Mouse (Mus musculus): ENCODE data around the gene Nup133.
A peak's percentile ranks its signal among the peaks of the same experiment; 100 is the strongest.
"Not testable (repeated sequence)": the region's sequence is repeated elsewhere in the genome, so short reads cannot be mapped to it uniquely, and the experiment has no call there.

Nup133 gene

GRCm38 (mm10) chr8:123948942-123949685 is at the start of gene Nup133:
Gene Nup133, minus strand, starts transcription at chr8:123949265.
- peak; percentile 99 for DNase-seq (ENCODE audit: low spot score)

- DNase-seq (ENCODE audit: low spot score), result no peak
These were observed 44.9 kb upstream of the Nup133 start for GRCm38 (mm10) chr8:123993997-123994396.

GRCm38 (mm10) chr8:123993597-123993996 is 44.5 kb upstream of the Nup133 start:
- DNase-seq (ENCODE audit: low spot score), result no peak

GRCm38 (mm10) chr8:123992587-123992986 is 43.5 kb upstream of the Nup133 start:
- DNase-seq (ENCODE audit: low spot score), result no peak

DNA sequence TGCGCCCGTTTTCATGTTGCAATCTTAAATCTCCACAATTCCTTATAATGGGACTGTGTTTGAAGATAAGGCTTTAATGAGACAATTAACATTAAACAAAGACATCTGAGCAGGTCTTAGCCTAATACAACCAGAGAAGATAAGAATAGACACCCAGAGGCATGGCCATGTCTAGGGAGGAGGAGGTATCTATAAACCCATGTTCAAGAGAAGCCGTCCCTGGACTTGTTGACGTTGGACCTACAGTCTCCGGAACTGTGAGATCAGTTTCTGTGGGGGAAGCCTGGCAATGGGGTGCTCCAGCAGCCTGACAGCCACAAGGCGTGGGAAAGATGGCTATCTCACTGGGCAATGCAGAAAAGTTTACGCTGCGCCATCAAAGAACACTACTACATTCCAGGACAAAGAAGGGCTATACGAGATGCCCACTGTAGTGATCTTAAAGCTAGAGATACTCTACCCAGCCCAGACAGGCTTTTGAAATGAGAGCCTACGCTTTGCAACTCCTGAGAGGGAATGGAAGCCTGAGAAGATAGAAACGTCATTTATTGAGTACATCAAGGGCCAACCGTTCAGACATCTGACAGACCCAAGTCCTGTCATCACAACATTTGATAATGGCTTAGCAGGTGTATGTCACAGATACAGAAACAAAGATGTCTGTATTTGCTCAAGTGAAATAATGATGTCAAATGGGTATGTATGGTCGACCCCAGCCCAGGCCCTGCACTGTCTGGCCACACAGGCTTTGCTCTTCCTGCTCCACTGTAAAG is 41.4 kb upstream of the Nup133 start:
- no peak for DNase-seq (ENCODE audit: low spot score)

DNA sequence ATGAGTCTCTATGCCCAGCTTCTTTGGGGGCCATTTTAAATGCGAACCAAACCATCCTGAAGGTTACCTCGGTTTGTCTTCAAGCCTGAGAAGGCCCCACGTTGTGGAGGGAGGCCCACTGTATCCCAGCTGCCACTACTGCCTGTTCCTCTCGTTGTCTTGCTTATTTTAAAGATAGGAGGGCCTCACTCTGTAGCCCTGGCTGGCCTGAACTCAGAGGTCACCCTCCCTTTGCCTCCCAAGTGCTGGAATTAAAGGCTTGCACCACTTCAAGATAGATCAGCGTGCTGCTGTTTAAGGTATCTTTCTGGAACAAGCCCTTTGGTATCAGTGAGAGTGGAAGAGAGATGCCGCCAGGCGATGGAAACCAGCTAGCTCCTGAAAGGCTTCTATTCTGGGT is 40.1 kb upstream of the Nup133 start:
- DNase-seq (ENCODE audit: low spot score), result no peak

GRCm38 (mm10) chr8:123988605-123989038 is 39.6 kb upstream of the Nup133 start:
- no peak for DNase-seq (ENCODE audit: low spot score)

- peak; percentile 81 for DNase-seq (ENCODE audit: low spot score)
These were observed 33.8 kb upstream of the Nup133 start, which contains the start of gene Abcb10 for GRCm38 (mm10) chr8:123982826-123983400. Gene Abcb10, minus strand, starts transcription at chr8:123983122.

DNA sequence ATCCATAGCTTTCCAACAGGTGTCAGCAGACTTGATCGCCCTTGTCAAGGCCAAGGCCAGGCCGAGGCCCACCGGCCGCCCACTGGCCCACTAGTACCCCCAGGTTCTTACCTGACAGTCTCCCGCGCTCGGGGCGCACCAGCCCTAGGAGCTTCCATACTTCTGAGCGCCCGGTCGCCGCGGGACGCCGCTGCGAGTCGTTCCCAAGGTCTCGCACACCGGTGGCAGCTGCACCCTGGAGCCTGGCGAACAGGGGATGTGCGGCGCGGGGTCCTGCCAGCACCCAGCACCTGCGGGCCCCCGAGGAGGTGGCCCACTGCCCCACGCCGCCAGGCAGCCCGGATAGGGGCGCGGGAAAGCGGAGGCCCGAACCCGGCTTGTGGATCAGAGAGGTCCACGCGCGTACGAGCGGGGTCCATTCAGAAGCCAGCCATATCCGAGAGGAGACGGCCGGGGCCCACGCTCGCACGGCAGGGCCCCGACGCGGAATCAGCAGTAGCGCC is 33.3 kb upstream of the Nup133 start:
- DNase-seq (ENCODE audit: low spot score), result peak; percentile 19

GRCm38 (mm10) chr8:123981674-123982073 is 32.6 kb upstream of the Nup133 start:
- DNase-seq (ENCODE audit: low spot score), result peak; percentile 54

DNA sequence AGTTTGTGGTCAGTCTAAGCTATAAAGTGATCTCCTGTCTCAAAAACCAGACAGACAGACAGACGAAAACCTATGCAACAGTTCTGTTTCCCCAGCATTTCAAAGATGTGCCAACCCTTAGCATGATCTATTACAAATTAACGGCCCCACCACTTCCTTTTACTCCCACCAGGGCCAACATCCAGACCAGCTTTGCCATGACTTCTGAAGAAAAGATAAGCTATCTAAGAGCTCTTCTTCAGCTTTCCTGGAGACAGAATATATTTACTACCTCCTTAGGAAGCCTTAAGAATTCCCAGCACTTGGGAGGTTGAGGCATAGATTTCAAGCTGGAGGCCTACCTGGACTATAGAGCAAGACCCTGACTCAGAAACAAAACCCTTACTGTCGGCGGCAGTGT is 31.2 kb upstream of the Nup133 start:
- no peak for DNase-seq (ENCODE audit: low spot score)

GRCm38 (mm10) chr8:123978926-123979325 is 29.9 kb upstream of the Nup133 start:
- DNase-seq (ENCODE audit: low spot score), result no peak

GRCm38 (mm10) chr8:123978166-123978838 is 29.2 kb upstream of the Nup133 start:
- peak; percentile 32 for DNase-seq (ENCODE audit: low spot score)

DNA sequence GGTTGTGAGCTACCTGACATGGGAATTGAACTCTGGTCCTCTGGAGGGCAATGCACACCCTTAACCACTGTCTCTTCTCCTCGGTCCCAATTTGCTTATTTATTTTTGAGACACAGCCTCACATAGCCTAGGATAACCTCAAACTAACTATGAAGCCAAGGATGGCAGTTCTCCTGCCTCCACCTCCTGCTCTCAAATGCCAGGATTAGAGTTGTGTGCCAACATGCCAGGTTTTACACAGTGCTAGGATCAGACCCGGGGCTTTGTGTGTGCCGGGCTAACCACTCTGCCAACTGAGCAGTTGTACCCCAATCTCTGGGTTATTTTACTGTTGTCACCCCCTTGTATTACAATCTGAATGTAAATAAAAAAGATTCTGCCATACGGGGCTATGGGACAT is 28.4 kb upstream of the Nup133 start:
- DNase-seq (ENCODE audit: low spot score), result no peak

GRCm38 (mm10) chr8:123973495-123973894 is 24.4 kb upstream of the Nup133 start:
- no peak for DNase-seq (ENCODE audit: low spot score)

DNA sequence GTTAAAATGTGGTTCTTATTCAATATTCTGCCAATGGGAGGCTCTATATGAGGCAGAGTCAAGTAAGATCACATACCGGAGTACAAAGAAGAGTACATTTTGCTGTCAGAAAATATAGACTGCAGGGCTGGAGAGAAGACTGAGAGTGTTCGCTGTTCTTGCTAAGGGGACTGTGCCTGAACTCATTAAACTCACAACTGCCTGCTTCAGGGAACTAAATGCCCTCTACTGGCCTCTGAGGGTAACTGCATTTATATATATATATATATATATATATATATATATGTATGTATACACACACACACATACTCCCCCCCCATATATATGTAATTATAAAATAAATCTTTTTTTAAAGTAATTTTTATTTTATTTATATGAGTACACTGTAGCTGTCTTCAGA is 17.8 kb upstream of the Nup133 start:
- DNase-seq (ENCODE audit: low spot score), result no peak

- no peak for DNase-seq (ENCODE audit: low spot score)
These were observed 12.3 kb upstream of the Nup133 start for GRCm38 (mm10) chr8:123961371-123961770.

DNA sequence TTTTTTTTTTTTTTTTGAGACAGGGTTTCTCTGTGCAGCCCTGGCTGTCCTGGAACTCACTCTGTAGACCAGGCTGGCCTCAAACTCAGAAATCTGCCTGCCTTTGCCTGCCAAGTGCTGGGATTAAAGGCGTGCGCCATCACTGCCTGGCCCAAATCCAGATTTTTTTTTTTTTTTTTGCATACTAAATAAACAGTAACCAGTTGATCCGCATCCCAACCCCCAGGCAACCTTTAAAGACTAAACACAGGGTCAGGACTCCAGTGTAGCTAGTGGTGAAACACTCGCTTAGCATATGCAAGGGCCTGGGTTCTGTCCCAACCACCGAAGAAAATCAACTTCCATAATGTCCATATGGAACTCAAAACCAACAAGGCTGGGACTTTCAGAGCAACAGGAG is 11.5 kb upstream of the Nup133 start:
- DNase-seq (ENCODE audit: low spot score), result not testable (repeated sequence)

DNA sequence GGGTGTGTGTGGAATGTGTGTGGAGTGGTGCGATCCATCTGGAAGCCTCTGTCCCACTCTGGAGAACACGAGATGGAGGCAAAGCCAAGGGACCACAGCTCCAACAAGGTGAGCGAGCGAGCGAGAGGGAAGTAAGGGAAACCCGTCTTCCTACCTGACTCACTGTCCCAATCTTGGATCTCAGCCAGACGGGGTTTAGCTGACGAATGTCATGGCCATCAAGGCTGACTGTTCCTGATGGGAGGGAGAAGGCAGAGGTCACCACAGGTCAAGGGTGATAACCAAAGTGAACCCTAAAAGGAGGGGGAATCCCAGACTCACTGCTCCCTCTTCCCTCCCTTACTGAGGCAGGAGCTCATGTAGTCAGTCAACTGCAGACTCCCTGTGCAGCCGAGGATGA is 11.0 kb upstream of the Nup133 start:
- DNase-seq (ENCODE audit: low spot score), result no peak

- DNase-seq (ENCODE audit: low spot score), result no peak
These were observed 10.4 kb upstream of the Nup133 start for GRCm38 (mm10) chr8:123959473-123959872.

DNA sequence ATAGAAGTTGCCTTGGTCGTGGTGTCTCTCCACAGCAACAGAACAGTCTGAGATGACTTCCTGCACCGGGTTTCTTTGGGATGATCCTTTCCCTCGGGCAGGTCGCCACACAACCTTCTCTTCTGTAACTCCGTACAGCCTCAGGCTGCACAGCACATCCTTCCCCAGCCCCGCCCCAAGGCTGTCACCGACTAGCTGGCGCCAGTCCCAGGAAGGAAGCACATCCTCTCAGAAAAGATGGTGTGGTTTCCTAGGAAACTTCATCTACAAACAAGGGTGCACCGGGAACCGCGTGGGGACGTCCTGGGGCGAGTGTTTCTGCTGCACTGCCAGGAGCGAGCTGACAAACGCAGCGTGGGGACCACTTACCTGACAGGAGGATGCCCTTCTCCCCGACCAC is 9.1 kb upstream of the Nup133 start:
- DNase-seq (ENCODE audit: low spot score), result no peak

DNA sequence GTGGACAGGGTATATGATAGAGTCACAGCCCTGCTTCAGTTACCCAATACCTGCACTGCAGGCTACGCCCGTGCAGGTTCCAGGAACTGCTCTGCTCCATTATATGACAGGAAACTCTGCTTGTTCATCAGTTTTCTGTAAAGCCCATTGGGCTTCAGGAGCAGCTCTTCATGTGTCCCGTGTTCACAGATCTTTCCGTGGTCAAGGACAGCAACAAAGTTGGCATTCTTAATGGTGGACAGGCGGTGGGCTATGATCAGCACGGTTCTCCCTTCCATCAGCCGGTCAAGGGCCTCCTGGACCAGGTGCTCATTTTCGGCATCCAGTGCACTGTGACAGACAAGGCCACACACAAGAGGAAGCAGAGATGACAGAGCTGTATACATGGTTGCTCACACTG is 5.2 kb upstream of the Nup133 start:
- no peak for DNase-seq (ENCODE audit: low spot score)

Data from layer of hippocampus, adult 11-12 months (tissue).